Mouse (Mus musculus): Measurements from ENCODE around the gene Sdhaf3.

Gene Sdhaf3

DNA sequence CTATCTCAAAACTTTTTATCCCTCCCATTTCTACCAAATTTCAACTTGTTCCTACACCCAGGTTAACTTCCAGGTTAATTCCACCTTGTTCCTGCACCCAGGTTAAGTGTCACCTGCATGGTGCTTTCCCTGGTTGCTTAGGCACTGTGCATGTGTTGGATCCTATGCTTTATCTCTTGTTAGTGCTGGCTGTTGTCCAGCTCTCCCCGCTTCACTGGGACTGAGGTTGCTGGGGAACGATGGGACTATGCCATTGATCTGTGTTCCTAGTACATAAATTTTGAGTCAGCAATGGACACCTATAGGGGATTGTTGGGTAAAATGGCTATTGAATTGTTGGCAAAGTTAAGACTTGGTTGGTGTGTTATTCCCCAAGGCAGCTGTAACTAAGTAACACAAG, 113.7 kb downstream of the Sdhaf3 start:
- DNase-seq, result no peak

DNA sequence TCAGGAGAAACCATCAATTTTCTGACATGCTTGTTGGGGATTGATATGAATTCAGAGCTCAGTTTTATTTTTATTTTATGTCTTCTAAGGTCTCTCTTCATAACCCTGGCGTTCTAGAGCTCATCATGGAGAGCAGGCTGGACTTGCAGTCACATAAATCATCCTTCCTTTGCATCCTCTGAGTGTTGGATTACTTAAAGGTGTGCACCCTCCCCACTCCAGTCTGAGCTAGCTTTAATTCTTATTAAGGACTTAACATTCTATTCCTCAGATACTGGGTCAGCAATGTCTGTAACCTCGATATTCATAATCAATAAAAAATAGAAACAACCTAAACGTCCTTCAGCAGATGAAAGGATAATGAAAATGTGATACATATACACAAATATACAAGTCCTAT, 126.2 kb downstream of the Sdhaf3 start:
- DNase-seq, result no peak

DNA sequence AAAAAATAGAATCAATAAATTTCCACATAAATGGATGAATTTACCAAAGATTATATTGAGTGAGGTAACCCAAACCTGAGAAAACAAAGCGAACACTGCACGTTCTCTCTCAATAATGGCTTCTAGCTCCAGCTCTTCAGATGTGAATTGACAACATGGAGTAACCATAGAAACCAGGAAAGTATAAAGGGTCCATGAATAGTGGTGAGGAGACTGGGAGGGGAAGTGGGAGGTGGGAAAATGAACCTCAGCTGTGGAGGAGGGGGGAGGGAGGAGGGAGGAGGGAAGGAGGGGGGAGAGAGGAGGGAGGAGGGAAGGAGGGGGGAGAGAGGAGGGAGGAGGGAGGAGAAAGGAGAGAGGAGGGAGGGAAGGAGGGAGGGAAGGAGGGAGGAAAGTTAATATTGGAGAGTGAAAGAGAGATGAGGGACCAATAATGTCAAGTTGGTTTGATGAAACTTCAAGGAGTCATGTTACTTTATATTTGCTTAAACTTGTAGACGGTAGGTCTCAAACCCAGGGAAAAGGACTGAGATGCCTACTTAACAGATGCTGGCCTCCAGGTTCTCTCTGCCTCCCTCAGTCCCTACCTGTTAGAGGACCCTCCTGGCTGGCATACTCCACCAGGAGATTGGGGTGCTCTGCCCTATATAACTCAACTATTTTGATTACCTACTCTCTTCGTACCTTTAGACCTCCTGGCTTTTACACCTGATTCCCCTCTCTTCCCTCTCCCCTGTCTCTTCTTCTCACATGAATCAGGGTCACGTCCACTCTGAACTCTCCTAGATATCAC, 126.9 kb downstream of the Sdhaf3 start:
- DNase-seq, result no peak

DNA sequence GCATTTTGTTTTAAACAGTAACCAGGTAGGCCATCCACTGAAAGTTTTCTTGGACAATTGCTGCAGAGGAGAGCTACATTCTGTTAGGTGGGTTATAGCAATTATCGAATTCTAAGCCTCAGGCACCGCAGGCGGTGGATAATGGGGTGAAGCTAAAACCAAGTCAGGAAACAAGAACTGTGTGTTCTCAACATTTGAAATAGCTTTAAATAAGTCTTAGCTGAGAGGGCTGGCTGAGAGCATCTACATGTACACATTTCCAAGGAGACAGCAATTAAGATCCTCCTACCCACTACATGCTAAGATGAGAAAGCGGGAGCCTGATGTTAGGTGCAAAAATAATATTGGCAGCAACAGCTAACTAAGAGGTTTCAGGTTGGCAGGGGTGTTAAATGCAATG, 127.9 kb downstream of the Sdhaf3 start:
- DNase-seq, result no peak

DNA sequence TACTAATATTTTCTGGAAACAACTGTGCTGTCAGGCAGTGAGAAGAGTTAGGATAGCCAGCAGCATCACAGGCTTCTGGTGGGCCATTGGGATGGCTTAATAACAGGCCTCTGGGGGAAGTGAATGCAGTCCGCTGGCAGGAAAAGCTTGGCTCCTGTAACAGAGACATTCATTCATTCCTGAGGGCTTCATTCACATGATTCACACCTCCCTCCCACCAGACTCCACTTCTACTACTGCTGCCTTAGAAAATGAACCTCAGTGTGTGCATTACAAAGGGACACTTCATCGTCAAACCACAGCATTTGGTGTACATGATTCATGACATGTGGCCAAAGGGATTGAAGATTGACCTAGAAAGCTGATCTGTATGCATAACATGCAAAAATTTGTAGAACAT, 128.6 kb downstream of the Sdhaf3 start:
- no peak for DNase-seq

DNA sequence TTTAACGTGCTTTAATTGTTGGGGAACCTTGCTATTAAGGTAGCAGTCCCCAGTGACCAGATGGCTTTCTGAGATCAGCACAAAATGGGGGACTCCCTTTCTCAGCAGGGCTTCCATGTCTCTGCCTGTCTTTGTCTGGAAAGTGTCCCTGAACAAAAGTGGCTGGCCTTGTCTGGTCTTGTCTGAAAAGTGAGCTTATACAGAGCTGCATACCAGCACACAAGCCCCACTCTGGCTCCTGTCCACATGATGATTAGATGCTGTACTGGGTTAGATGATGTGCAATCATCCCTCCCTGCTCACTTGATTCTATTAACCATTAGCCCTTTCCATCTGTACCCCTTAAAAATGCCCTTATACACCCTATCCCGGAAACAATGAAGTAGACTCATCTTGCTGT, 129.7 kb downstream of the Sdhaf3 start:
- no peak for DNase-seq

DNA sequence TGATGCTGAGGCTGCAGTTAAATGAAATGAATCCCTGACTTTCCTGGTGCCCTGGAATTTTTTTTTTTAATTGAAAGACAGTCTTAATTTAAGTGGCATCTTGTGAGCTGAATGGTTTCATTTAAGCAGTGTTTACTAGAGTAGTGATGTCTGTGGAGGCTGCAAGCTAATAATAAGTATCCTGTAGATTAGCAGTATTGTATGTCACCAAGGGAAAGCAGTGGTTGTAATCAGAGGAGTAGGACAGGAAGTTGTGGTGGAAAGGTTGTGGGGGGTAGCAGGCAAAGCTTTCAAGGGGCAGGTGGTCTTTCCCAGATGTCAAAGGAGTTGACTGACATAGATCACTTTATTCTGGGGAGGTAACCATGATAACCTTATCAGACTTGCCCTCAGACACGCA, 136.3 kb downstream of the Sdhaf3 start:
- DNase-seq, result no peak
